Mouse (Mus musculus): Measurements from ENCODE around the gene Spata18.

GRCm38 (mm10) chr5:73701063-73701890 is 50.1 kb downstream of the Spata18 start:
- no peak for TF ChIP-seq GATA1 (IDR thresholded peaks at IDR 0.05; ENCODE audit: borderline replicate concordance, low read length)
- TF ChIP-seq FLI1 (IDR thresholded peaks at IDR 0.05; ENCODE audit: low read length) = no peak
